Comparison of ENCODE assay signal across 1 mouse cellular context in the genomic region with DNA sequence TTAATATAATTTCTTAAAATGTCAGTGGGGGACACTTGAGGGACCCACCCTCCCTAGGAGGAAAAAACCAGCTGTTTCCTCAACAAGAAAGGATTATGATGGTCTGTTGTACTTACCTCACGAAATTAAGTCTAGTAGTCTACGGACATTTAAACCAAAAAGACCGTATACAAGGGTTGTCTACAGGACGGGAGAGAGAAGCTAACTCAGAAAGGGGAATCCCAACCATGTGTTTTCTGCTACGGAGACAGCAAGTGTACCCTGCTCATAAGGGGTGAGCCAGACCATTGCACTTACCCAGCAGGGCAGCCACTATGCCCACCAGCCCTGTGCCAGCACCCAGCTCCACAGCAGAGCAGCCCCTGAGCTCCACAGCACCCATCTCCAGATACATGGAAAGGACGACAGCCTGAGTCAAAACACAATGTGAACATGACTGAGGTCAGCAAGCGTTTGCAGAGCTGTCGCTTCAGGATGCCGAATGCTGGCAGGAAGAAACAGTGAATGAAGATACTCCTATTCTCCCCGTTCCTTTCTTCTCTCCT.
TF ChIP-seq lines count a peak whose summit lies in the region.

No protein-coding gene starts in this region.

TF ChIP-seq in CH12.LX, 34 proteins besides CTCF, POLR2A, EP300 and RAD21:
- TF ChIP-seq MAFK (IDR thresholded peaks at IDR 0.05; ENCODE audit: insufficient replicate concordance, low read length) = no peak
- no peak for TF ChIP-seq NELFE (IDR thresholded peaks at IDR 0.05; ENCODE audit: low read depth, low read length)
- no peak for TF ChIP-seq NRF1 (IDR thresholded peaks at IDR 0.05; ENCODE audit: low read depth, low read length)
- TF ChIP-seq SIN3A (IDR thresholded peaks at IDR 0.05; ENCODE audit: low read length) = no peak; the same call in 1 of the 2 replicates
- no peak; the same call in 1 of the 2 replicates for TF ChIP-seq TCF12 (IDR thresholded peaks at IDR 0.05; ENCODE audit: low read depth, low read length)
- no peak for TF ChIP-seq USF2 (conservative IDR thresholded peaks at IDR 0.05; ENCODE audit: low read depth, low read length)
- TF ChIP-seq MYC (IDR thresholded peaks at IDR 0.05; ENCODE audit: low read depth, low read length) = peak; percentile 85
- TF ChIP-seq MXI1 (IDR thresholded peaks at IDR 0.05; ENCODE audit: low read depth, low read length) = peak; percentile 86; the same call in 1 of the 2 replicates
- no peak for TF ChIP-seq KAT2A (IDR thresholded peaks at IDR 0.05; ENCODE audit: insufficient replicate concordance, low read length)
- TF ChIP-seq MAZ (IDR thresholded peaks at IDR 0.05; ENCODE audit: low read depth, low read length) = no peak
- TF ChIP-seq SMC3 (IDR thresholded peaks at IDR 0.05; ENCODE audit: low read depth, low read length) = no peak
- TF ChIP-seq TBP (conservative IDR thresholded peaks at IDR 0.05; ENCODE audit: low read depth, low read length) = 0 out of 2 replicates have a peak, but pooled peaks have one; percentile 33
- TF ChIP-seq CHD1 (IDR thresholded peaks at IDR 0.05; ENCODE audit: low read depth, low read length) = no peak; the same call in 1 of the 2 replicates
- peak; percentile 90 for TF ChIP-seq MAX (IDR thresholded peaks at IDR 0.05; ENCODE audit: low read length)
- TF ChIP-seq USF1 (IDR thresholded peaks at IDR 0.05; ENCODE audit: low read depth, low read length) = no peak
TF ChIP-seq in CH12.LX: peak in this region for 4.
